Mouse (Mus musculus) embryo, embryonic 10.5 days (tissue): ENCODE measurements around the gene Vcam1.

Experiments used
- DNase-seq: peaks from one replicate; pipeline ENCODE4 v3.0.0-alpha.2; 2015; ENCODE audit warnings: low spot score

The Vcam1 gene

GRCm38 (mm10) chr3:116126508-116127190, 2.8 kb downstream of the Vcam1 start:
- peak; percentile 40 for DNase-seq

- DNase-seq: peak; percentile 36
Measured at GRCm38 (mm10) chr3:116126070-116126469, 3.4 kb downstream of the Vcam1 start.

GRCm38 (mm10) chr3:116123827-116124226, 5.7 kb downstream of the Vcam1 start:
- DNase-seq: no peak

GRCm38 (mm10) chr3:116122696-116123095, 6.8 kb downstream of the Vcam1 start:
- no peak for DNase-seq

GRCm38 (mm10) chr3:116121026-116121425, 8.5 kb downstream of the Vcam1 start:
- no peak for DNase-seq

GRCm38 (mm10) chr3:116120391-116120790, 9.1 kb downstream of the Vcam1 start:
- DNase-seq: no peak

- no peak for DNase-seq
Measured at GRCm38 (mm10) chr3:116119162-116119561, 10.3 kb downstream of the Vcam1 start.

- no peak for DNase-seq
Measured at GRCm38 (mm10) chr3:116117046-116117445, 12.4 kb downstream of the Vcam1 start.

- peak; percentile 63 for DNase-seq
Measured at GRCm38 (mm10) chr3:116114249-116115188, 15.0 kb downstream of the Vcam1 start.

- DNase-seq: peak; percentile 76
Measured at GRCm38 (mm10) chr3:116113443-116114241, 15.8 kb downstream of the Vcam1 start.

GRCm38 (mm10) chr3:116112816-116113405, 16.6 kb downstream of the Vcam1 start:
- DNase-seq: no peak

GRCm38 (mm10) chr3:116105713-116106112, 23.8 kb downstream of the Vcam1 start:
- DNase-seq: no peak

GRCm38 (mm10) chr3:116104866-116105647, 24.4 kb downstream of the Vcam1 start:
- peak; percentile 84 for DNase-seq

GRCm38 (mm10) chr3:116104270-116104669, 25.2 kb downstream of the Vcam1 start:
- DNase-seq: no peak

- no peak for DNase-seq
Measured at GRCm38 (mm10) chr3:116100850-116101249, 28.6 kb downstream of the Vcam1 start.

GRCm38 (mm10) chr3:116095934-116096333, 33.6 kb downstream of the Vcam1 start:
- DNase-seq: no peak

- DNase-seq: no peak
Measured at GRCm38 (mm10) chr3:116095312-116095711, 34.2 kb downstream of the Vcam1 start.

GRCm38 (mm10) chr3:116094886-116095285, 34.6 kb downstream of the Vcam1 start:
- DNase-seq: no peak

GRCm38 (mm10) chr3:116094288-116094687, 35.2 kb downstream of the Vcam1 start:
- DNase-seq: no peak

GRCm38 (mm10) chr3:116092547-116092946, 36.9 kb downstream of the Vcam1 start:
- no peak for DNase-seq

- DNase-seq: no peak
Measured at GRCm38 (mm10) chr3:116091706-116092105, 37.8 kb downstream of the Vcam1 start.
